Mouse (Mus musculus): ENCODE results near the gene Cemip.

Gene Cemip

GRCm38 (mm10) chr7:84096501-84096900 is 10.2 kb upstream of the Cemip start:
- DNase-seq (ENCODE audit: low read depth, low spot score) = no peak

- DNase-seq (ENCODE audit: low read depth, low spot score) = no peak
These were observed 4.5 kb upstream of the Cemip start for GRCm38 (mm10) chr7:84090793-84091192.

DNA sequence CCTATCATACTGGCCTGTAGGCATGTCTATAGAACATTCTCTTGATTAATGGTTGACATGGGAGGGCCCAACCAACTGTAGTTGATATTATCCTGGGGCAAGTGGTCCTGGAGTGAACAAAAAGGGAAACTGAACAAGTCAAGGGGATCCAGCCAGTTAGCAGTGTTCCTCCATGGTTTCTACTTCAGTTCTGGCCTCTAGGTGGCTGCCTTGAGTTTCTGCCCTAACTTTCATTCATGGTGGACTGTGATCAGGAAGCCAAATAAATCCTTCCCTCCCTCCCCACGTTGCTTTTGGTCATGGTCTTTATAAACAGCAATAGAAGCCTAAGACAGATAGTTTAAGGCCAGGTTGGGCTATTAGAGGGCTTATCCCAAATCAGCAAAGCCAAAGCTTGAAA is 3.5 kb upstream of the Cemip start:
- DNase-seq (ENCODE audit: low read depth, low spot score) = peak; percentile 50

DNA sequence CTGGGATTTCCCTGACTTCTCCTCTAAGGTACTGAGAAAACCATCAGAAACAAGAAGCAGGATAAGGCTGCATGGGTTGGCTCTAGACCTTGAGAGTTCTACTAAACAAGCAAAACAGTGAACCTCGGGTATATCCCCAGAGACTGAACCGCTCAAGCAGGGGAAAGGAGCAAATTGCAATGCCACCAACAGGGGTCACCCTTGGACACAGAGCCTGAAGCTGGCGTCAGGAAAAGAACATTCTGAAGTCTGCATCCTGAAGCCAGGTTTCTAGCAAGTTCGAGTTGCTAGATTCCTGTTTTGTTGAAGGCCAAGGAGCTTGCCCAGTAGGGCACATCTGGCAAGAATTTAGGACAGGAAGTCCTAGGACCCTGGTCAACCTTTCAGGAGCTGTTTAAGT is 2.7 kb upstream of the Cemip start:
- DNase-seq (ENCODE audit: low read depth, low spot score) = peak; percentile 80

DNA sequence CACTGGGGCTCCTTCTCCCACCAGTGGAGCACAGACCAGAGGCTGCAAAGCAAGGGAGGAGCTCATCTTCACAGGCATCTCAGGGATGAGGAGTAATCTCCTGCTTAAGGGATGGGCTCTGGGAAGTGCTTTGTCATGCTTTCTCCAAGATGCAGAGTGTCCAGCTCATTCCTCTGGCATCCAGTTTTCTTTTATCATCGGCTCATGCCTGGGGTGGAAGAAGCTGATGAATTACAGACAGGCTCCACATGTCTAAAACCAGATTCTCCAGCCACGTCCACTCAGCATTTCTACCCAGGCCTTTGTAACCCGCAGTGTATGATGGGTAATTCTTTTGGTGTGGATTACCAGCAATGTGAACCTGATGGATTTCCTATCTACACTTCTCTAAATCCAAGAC is 1.9 kb upstream of the Cemip start:
- peak; percentile 21 for DNase-seq (ENCODE audit: low read depth, low spot score)

GRCm38 (mm10) chr7:84085049-84085945 is 1.0 kb downstream of the Cemip start:
- peak; percentile 70 for DNase-seq (ENCODE audit: low read depth, low spot score)

DNA sequence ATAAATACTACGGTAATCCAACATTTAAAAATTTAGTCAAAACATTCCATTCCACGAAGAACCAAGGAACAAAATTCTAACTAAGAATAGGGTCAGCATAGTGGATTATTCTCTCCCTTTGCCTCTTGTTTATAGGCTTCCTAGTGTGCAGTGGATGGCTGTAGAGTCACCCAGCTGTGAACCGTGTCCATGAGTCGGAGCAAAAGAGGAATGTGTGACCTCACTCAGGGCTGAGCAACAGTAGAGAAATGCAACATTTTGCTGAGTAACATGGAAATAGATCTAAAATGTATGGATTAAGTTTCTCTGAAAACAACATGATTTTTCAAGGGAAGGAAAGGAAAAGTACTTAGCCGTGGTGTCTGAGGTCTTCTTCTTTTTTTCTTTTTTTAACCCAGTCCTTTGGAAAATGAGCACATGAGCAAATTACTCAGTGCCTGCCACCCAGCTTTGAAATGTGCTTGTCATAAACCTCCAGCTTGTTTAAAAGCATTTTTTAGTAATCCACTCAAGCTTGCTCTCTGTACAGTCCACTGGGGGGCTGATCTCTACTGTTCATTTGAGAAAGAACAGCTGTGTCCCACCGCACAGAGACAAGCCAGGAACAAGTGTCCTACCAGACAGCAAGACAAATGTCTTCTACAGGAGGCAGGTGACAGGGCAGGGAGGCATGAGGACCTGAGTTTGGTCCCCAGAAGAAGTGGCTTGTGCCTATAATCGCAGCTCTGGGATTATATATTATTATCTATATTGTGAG is 8.9 kb downstream of the Cemip start:
- no peak for DNase-seq (ENCODE audit: low read depth, low spot score)

GRCm38 (mm10) chr7:84074266-84074665 is 12.0 kb downstream of the Cemip start:
- DNase-seq (ENCODE audit: low read depth, low spot score) = no peak

DNA sequence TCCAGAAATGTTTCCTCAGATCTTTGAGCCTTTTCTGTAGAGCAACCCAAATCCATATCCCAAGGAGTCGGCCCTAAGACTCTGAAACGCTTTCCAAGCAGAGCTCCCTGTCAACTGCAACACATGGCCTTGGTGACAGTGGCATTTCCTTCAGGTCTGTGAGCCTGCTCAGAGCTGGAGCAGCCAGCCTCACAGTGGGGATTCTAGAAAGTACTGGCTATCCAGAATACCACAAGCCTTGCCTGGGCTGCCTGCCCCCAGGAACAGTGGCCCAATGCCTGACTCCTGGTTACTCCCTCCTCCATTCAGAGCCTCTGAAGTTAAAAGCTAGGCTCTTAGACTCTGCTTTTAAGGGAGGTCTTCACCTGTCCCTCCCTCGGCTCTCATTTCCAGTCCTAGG is 12.4 kb downstream of the Cemip start:
- no peak for DNase-seq (ENCODE audit: low read depth, low spot score)

DNA sequence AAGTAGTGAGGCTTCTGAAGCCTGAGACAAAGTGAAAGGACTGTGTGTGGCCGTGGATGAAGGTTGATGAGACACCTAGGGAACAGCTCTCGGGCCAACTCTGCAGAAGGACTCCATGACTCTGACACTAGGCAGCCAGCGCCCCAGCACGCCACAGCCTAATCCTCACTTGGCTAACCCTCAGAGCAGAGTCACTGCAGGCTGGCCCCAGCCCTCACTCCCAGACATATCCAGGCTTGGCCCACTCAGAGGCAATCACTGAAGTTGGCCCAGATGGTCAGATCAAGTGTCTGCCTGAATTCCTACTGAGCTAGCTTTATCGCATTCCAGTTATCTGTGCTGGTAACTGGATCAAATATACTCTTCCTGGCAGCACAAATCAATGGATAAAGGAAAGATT is 17.4 kb downstream of the Cemip start:
- DNase-seq (ENCODE audit: low read depth, low spot score) = no peak

DNA sequence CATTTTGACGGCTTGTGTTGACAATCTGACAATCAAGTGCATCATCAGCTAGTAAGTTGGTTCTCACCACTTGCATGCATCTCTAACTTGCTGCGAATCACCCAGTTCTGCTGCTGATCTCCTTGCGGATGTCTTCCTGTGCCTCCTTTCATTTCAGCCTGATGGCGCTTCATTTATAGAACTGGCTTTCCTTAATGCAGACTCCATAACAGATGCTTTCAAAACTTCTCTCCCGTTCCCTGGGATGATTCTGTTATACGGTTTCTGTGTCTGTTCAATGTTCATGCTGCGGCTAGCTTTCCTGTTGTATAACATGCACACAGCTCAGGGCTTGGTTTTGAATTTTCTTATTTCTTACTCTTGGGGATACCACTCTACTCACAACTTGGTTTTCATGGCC is 26.5 kb downstream of the Cemip start:
- no peak for DNase-seq (ENCODE audit: low read depth, low spot score)

DNA sequence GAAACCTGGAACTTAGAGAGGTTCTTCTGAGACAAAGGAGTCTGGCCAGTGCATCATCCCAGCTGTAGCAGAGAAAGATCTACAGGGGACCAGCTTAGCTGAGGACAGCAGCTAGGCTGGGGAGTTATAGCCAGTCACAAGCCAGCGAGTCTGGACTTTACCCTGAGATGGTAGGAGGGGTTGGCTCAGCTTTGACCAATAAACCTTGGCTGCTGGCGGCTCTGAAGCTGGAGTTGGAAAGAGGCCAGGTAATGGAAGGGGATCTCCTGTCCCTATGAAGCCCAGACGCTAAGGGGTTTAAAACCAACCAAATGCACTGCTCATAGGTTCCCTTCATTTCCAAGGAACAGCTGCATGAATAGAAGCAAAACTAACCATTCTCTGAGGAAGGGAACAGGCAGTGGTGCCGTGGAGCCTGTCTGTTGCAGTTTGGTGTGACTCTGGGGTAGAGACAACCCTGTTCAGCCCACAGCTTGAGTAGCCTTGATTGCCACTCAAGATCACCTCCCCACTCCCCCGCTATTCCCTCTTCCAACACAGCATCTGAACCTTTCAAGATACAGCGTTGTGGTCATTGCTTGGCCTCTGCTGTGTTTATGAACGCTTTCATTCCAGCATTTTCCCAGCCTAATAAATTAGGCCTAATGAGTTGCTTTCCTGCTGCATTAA is 30.2 kb downstream of the Cemip start:
- no peak for DNase-seq (ENCODE audit: low read depth, low spot score)

- no peak for DNase-seq (ENCODE audit: low read depth, low spot score)
These were observed 32.4 kb downstream of the Cemip start for GRCm38 (mm10) chr7:84053856-84054255.

DNA sequence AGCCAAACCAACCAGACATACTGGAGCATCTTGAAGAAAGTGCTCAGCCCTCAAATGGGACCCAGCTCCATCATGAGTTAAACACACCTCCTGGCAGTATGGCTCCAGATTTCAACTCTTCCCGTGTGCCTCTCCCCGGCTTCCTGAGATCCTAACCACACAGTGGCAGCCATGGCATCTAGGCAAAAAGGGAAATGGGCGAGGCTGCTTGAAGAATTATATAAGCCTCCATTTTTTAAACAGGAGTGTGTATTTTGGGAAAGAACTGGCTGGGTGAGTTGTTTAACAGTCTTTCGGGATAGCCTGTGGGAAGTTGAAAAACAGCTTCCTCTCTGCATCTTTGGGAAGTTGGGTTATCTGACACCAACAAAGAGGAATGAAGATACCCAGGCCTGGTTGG is 34.9 kb downstream of the Cemip start:
- DNase-seq (ENCODE audit: low read depth, low spot score) = no peak

- peak; percentile 68 for DNase-seq (ENCODE audit: low read depth, low spot score)
These were observed 40.8 kb downstream of the Cemip start for GRCm38 (mm10) chr7:84045546-84045945.

DNA sequence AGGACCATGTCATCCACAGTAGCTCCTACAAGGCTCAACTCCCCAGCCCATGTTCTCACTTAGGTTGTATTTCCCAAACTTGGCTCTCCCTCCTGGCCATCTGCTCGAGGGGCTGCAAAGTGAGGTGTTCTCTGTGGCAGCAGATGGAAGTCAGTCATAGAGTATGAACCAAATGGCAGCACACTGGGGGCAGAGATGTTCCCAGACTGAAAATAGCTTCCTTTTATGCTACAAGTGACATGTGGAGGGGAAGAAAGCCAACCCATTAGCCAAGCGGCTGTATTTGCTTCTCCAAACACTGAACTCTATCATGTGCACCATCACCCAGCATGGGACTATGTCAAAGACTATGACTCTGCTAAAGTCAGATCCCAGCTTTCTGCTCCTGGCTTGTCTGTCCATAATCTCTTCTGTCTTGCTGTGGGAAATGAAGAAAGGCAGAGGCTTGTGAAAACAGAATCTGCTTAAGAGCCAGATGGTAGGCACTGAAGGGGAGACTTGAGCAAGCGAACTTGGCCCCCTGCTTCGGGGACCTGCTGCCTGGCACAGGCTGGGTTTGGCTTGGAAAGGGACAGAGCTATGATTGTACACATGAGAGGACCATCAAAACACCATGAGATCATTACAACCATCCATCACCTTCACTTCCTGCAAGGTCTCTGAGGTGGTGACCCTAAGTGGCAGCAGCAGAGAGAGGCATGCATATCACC is 41.6 kb downstream of the Cemip start:
- DNase-seq (ENCODE audit: low read depth, low spot score) = no peak

DNA sequence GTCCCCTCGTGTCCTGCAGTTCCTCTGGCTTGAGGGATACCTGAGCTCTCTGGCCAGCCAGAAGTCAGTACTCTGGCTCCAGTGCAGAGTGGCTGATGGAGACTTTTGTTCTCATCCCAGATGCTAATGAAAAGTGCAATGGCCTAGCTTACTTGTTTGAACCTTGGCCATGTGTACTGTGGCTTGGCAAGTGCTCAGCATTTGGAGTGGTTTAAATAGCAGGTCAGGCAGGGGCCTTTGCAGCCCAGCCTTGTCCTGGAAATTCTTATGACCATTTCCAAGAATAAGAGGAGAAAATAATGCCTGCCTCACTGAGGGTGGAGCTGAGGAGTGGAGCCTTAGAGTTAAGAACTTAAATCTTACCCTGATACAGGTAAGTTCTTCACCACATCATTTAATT is 43.6 kb downstream of the Cemip start:
- DNase-seq (ENCODE audit: low read depth, low spot score) = no peak

DNA sequence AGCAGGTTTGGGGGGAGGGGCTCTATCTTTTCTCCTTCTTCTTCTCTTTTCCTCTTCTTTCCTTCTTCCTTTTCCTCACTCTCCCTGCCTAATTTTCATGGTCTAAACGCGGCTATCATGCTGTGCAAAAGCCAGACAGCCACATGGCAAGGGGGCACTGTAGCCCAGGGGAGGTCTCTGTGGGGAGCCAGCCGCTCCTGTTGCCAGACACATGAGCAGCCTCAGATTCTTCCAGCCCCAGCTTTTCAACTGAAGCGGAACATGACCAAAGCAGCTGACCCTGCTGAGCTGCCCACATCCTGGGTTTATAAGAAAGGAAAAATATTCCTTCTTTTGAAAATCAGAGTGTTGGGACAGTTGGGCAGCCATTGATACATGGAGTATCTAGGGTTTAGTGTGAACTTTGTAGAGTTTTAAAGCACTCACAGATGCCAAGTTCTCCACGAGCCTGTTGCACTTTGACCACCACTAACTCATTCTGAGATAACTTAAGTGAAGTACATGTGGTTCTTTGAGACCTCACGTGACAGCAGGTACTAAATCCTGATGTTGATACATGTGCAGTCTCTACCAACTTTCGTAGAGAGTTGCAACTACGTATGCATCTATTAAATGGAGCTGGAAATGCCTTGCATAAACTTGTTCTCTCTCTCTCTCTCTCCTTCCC is 46.3 kb downstream of the Cemip start:
- no peak for DNase-seq (ENCODE audit: low read depth, low spot score)

- no peak for DNase-seq (ENCODE audit: low read depth, low spot score)
These were observed 47.7 kb downstream of the Cemip start for GRCm38 (mm10) chr7:84038642-84039041.

GRCm38 (mm10) chr7:84032831-84033230 is 53.5 kb downstream of the Cemip start:
- no peak for DNase-seq (ENCODE audit: low read depth, low spot score)

- DNase-seq (ENCODE audit: low read depth, low spot score) = no peak
These were observed 57.1 kb downstream of the Cemip start for GRCm38 (mm10) chr7:84029120-84029771.

Data from R1 (cell line).